Mouse (Mus musculus) liver, embryonic 13.5 days (tissue): ENCODE measurements around the gene Mtus2. TPM values are rescaled to one million over a fixed set of nuclear protein-coding genes. Genes with fewer than 3 reads are reported as not detected.

Experiments used
- ATAC-seq: fragments of 200-750 bp; cut with Nextera tagmentation; 2 replicates; pipeline ENCODE4 v1.8.0; 2017; ENCODE audit warnings: low read depth, mild to moderate bottlenecking, moderate number of reproducible peaks, moderate library complexity
- DNase-seq: peaks from one replicate; pipeline ENCODE4 v3.0.0; 2022
- H3K27ac ChIP-seq: fragments of 300-500 bp; sonication (generic); 2 replicates; pipeline ENCODE4 v1.5.1; 2015; ENCODE audit warnings: moderate library complexity, mild to moderate bottlenecking, inconsistent platforms
- H3K27me3 ChIP-seq: fragments of 300-500 bp; sonication (generic); 2 replicates; pipeline ENCODE4 v1.6.1; 2015; ENCODE audit warnings: mild to moderate bottlenecking, inconsistent platforms
- H3K36me3 ChIP-seq: fragments of 300-500 bp; sonication (generic); 2 replicates; pipeline ENCODE4 v1.6.1; 2015; ENCODE audit warnings: mild to moderate bottlenecking, inconsistent platforms
- H3K4me1 ChIP-seq: fragments of 300-500 bp; sonication (generic); replicated peaks from 2 replicates; pipeline ENCODE4 v1.6.1; 2015; ENCODE audit warnings: inconsistent platforms
- H3K4me2 ChIP-seq: fragments of 300-500 bp; sonication (generic); 2 replicates; pipeline ENCODE4 v1.6.1; 2015; ENCODE audit warnings: inconsistent platforms, mild to moderate bottlenecking, moderate library complexity
- H3K4me3 ChIP-seq: fragments of 300-500 bp; sonication (generic); replicated peaks from 2 replicates; pipeline ENCODE4 v1.5.1; 2015; ENCODE audit warnings: mild to moderate bottlenecking, inconsistent platforms
- H3K9ac ChIP-seq: fragments of 300-500 bp; sonication (generic); 2 replicates; pipeline ENCODE4 v1.6.1; 2015; ENCODE audit warnings: mild to moderate bottlenecking, inconsistent platforms
- H3K9me3 ChIP-seq: fragments of 300-500 bp; sonication (generic); replicated peaks from 2 replicates; pipeline ENCODE4 v1.6.1; 2016; ENCODE audit warnings: inconsistent platforms
- WGBS: fragments of 180-500 bp; shearing (Covaris S2); methylation state at CpG from one replicate; pipeline ENCODE4 v1.1.7; 2015; ENCODE audit not compliant: insufficient replicate concordance; 5-methylcytosine and 5-hydroxymethylcytosine counted together
- polyA plus RNA-seq: library from polyadenylated mRNA; unstranded; fragments of >200 nt; fragmentation: Nextera tagmentation; extraction: Ambion mirVana; gene quantifications from 2 replicates; pipeline ENCODE4 v1.2.1, GENCODE M21; 2015

Gene Mtus2
- polyA plus RNA-seq, 1 experiment from 2014 or later: 0.77 TPM

GRCm38 (mm10) chr5:148005263-148005662 is 48.1 kb downstream of the Mtus2 start:
- DNase-seq (no peak), ATAC-seq (no peak)
- 33% methylated on average over 4 of the region's 4 CpGs for WGBS
- Histone ChIP-seq H3K36me3 (no peaks in the 10 kb centered on the region), H3K9me3 (no peaks in the 10 kb centered on the region), H3K27me3 (no peaks in the 10 kb centered on the region), H3K4me3 (no peak overlapping the region), H3K4me1 (no peaks in the 10 kb centered on the region), H3K27ac (no peak overlapping the region), H3K9ac (no peak overlapping the region), H3K4me2 (no peak overlapping the region)

- 72% methylated on average over 5 of the region's 5 CpGs for WGBS
- no peak overlapping the region for H3K27ac ChIP-seq
- H3K4me2 ChIP-seq: no peak overlapping the region
- H3K36me3 ChIP-seq: no peaks in the 10 kb centered on the region
- ATAC-seq: no peak
- H3K27me3 ChIP-seq: no peaks in the 10 kb centered on the region
- no peak for DNase-seq
- H3K4me1 ChIP-seq: no peaks in the 10 kb centered on the region
- H3K9ac ChIP-seq: no peak overlapping the region
- no peak overlapping the region for H3K4me3 ChIP-seq
- peaks cover 5% of the 10 kb centered on the region; the same call in 1 of the 2 replicates for H3K9me3 ChIP-seq
Measured at GRCm38 (mm10) chr5:148012156-148012555, 55.0 kb downstream of the Mtus2 start.

GRCm38 (mm10) chr5:148014133-148014854 is 57.2 kb downstream of the Mtus2 start:
- Histone ChIP-seq H3K9me3 (peaks cover 5% of the 10 kb centered on the region; the same call in 1 of the 2 replicates), H3K36me3 (no peaks in the 10 kb centered on the region), H3K4me2 (no peak overlapping the region), H3K9ac (no peak overlapping the region), H3K27me3 (no peaks in the 10 kb centered on the region), H3K4me1 (no peaks in the 10 kb centered on the region), H3K4me3 (no peak overlapping the region), H3K27ac (no peak overlapping the region)
- ATAC-seq: no peak
- WGBS: 44% methylated on average over 6 of the region's 6 CpGs
- no peak for DNase-seq

GRCm38 (mm10) chr5:148015383-148015782 is 58.3 kb downstream of the Mtus2 start:
- Histone ChIP-seq H3K9ac (no peak overlapping the region), H3K27ac (no peak overlapping the region), H3K4me1 (no peaks in the 10 kb centered on the region), H3K36me3 (no peaks in the 10 kb centered on the region), H3K4me2 (no peak overlapping the region), H3K9me3 (peaks cover 5% of the 10 kb centered on the region; the same call in 1 of the 2 replicates), H3K4me3 (no peak overlapping the region), H3K27me3 (no peaks in the 10 kb centered on the region)
- ATAC-seq (no peak), DNase-seq (no peak)
- 52% methylated on average over 8 of the region's 8 CpGs for WGBS

- ATAC-seq: no peak
Measured at GRCm38 (mm10) chr5:148017371-148017770, 60.3 kb downstream of the Mtus2 start.

GRCm38 (mm10) chr5:148022784-148023183 is 65.7 kb downstream of the Mtus2 start:
- WGBS: 75% methylated on average over 4 of the region's 4 CpGs
- H3K27ac ChIP-seq: no peak overlapping the region

More at GRCm38 (mm10) chr5:148017371-148017770, 60.3 kb downstream of the Mtus2 start:
- no peak for DNase-seq
- Histone ChIP-seq H3K4me2 (no peak overlapping the region), H3K27ac (no peak overlapping the region), H3K9ac (no peak overlapping the region), H3K4me1 (no peaks in the 10 kb centered on the region), H3K4me3 (no peak overlapping the region), H3K27me3 (no peaks in the 10 kb centered on the region), H3K36me3 (no peaks in the 10 kb centered on the region), H3K9me3 (peaks cover under 1% of the 10 kb centered on the region; the same call in 1 of the 2 replicates)
- WGBS: 74% methylated on average over 11 of the region's 11 CpGs

GRCm38 (mm10) chr5:148026401-148027349 is 69.6 kb downstream of the Mtus2 start:
- 0 out of 2 replicates have a peak, but pooled peaks cover 3% of the 10 kb centered on the region for H3K9me3 ChIP-seq
- H3K27me3 ChIP-seq: no peaks in the 10 kb centered on the region
- DNase-seq (no peak), ATAC-seq (no peak)
- H3K27ac ChIP-seq: no peak overlapping the region
- no peaks in the 10 kb centered on the region for H3K36me3 ChIP-seq
- WGBS: 58% methylated on average over 26 of the region's 26 CpGs
- no peaks in the 10 kb centered on the region for H3K4me1 ChIP-seq
- H3K4me2 ChIP-seq: no peak overlapping the region
- no peak overlapping the region for H3K9ac ChIP-seq
- H3K4me3 ChIP-seq: no peak overlapping the region

More at GRCm38 (mm10) chr5:148022784-148023183, 65.7 kb downstream of the Mtus2 start:
- no peaks in the 10 kb centered on the region for H3K27me3 ChIP-seq
- no peak overlapping the region for H3K4me2 ChIP-seq
- no peaks in the 10 kb centered on the region for H3K9me3 ChIP-seq
- ATAC-seq: no peak
- H3K4me3 ChIP-seq: no peak overlapping the region
- DNase-seq: no peak
- no peak overlapping the region for H3K9ac ChIP-seq
- no peaks in the 10 kb centered on the region for H3K36me3 ChIP-seq
- no peaks in the 10 kb centered on the region for H3K4me1 ChIP-seq

- ATAC-seq: no peak
- no peak for DNase-seq
- Histone ChIP-seq H3K4me3 (no peak overlapping the region), H3K9ac (no peak overlapping the region), H3K4me2 (no peak overlapping the region), H3K27me3 (no peaks in the 10 kb centered on the region), H3K9me3 (0 out of 2 replicates have a peak, but pooled peaks cover 3% of the 10 kb centered on the region), H3K27ac (no peak overlapping the region), H3K36me3 (no peaks in the 10 kb centered on the region), H3K4me1 (no peaks in the 10 kb centered on the region)
- WGBS: 59% methylated on average over 13 of the region's 13 CpGs
Measured at GRCm38 (mm10) chr5:148027985-148028384, 70.9 kb downstream of the Mtus2 start.

- no peak overlapping the region for H3K27ac ChIP-seq
- no peaks in the 10 kb centered on the region for H3K4me1 ChIP-seq
- H3K9me3 ChIP-seq: peaks cover 19% of the 10 kb centered on the region
- no peak overlapping the region for H3K9ac ChIP-seq
- no peaks in the 10 kb centered on the region for H3K27me3 ChIP-seq
- H3K36me3 ChIP-seq: no peaks in the 10 kb centered on the region
- DNase-seq (no peak), ATAC-seq (no peak)
- no peak overlapping the region for H3K4me3 ChIP-seq
- no peak overlapping the region for H3K4me2 ChIP-seq
- WGBS: 82% methylated on average over 7 of the region's 7 CpGs
Measured at GRCm38 (mm10) chr5:148041661-148042060, 84.5 kb downstream of the Mtus2 start.

GRCm38 (mm10) chr5:148048200-148048599 is 91.1 kb downstream of the Mtus2 start:
- H3K4me3 ChIP-seq: no peak overlapping the region
- 67% methylated on average over 11 of the region's 11 CpGs for WGBS
- no peak for ATAC-seq

GRCm38 (mm10) chr5:148049304-148049703 is 92.2 kb downstream of the Mtus2 start:
- Histone ChIP-seq H3K27ac (no peak overlapping the region), H3K4me1 (no peaks in the 10 kb centered on the region), H3K9ac (no peak overlapping the region), H3K27me3 (no peaks in the 10 kb centered on the region), H3K4me3 (no peak overlapping the region), H3K9me3 (peaks cover 12% of the 10 kb centered on the region; the same call in 1 of the 2 replicates), H3K4me2 (no peak overlapping the region), H3K36me3 (no peaks in the 10 kb centered on the region)
- DNase-seq (no peak), ATAC-seq (no peak)
- 65% methylated on average over 2 of the region's 2 CpGs for WGBS

More at GRCm38 (mm10) chr5:148048200-148048599, 91.1 kb downstream of the Mtus2 start:
- no peak overlapping the region for H3K4me2 ChIP-seq
- no peak for DNase-seq
- H3K9me3 ChIP-seq: peaks cover 18% of the 10 kb centered on the region
- no peaks in the 10 kb centered on the region for H3K36me3 ChIP-seq
- no peaks in the 10 kb centered on the region for H3K4me1 ChIP-seq
- no peak overlapping the region for H3K27ac ChIP-seq
- no peak overlapping the region for H3K9ac ChIP-seq
- no peaks in the 10 kb centered on the region for H3K27me3 ChIP-seq
